Mouse (Mus musculus) forebrain, postnatal 0 days (tissue): ENCODE data around the gene Zmym4. TPM values are rescaled to one million over a fixed set of nuclear protein-coding genes. Genes with fewer than 3 reads are reported as not detected.

ENCODE experiments used
- ATAC-seq: fragments of 200-750 bp; cut with Nextera tagmentation; 2 replicates; pipeline ENCODE4 v1.8.0; 2017; ENCODE audit warnings: mild to moderate bottlenecking, moderate library complexity
- DNase-seq: peaks from one replicate; pipeline ENCODE4 v3.0.0-alpha.2; 2015
- H3K27ac ChIP-seq: fragments of 300-500 bp; sonication (generic); 2 replicates; pipeline ENCODE4 v1.5.1; 2014; ENCODE audit warnings: low read depth, mild to moderate bottlenecking, antibody characterized with exemption, low read length, moderate library complexity, mixed read lengths
- H3K27me3 ChIP-seq: fragments of 300-500 bp; sonication (generic); 2 replicates; pipeline ENCODE4 v1.6.1; 2014; ENCODE audit warnings: mild to moderate bottlenecking, low read length, mixed read lengths; ENCODE audit not compliant: insufficient read depth
- H3K36me3 ChIP-seq: fragments of 300-500 bp; sonication (generic); 2 replicates; pipeline ENCODE4 v1.6.1; 2014; ENCODE audit warnings: mild to moderate bottlenecking, moderate library complexity; ENCODE audit not compliant: insufficient read depth
- H3K4me1 ChIP-seq: fragments of 300-500 bp; sonication (generic); 2 replicates; pipeline ENCODE4 v1.6.1; 2014; ENCODE audit warnings: antibody characterized with exemption; ENCODE audit not compliant: insufficient read depth
- H3K4me2 ChIP-seq: fragments of 300-500 bp; sonication (generic); 2 replicates; pipeline ENCODE4 v1.6.1; 2014; ENCODE audit warnings: low read depth, mild to moderate bottlenecking, moderate library complexity
- H3K4me3 ChIP-seq: fragments of 300-500 bp; sonication (generic); 2 replicates; pipeline ENCODE4 v1.5.1; 2014; ENCODE audit warnings: low read depth, low read length, mixed read lengths
- H3K9ac ChIP-seq: fragments of 300-500 bp; sonication (generic); 2 replicates; pipeline ENCODE4 v1.6.1; 2014; ENCODE audit warnings: mild to moderate bottlenecking
- H3K9me3 ChIP-seq: fragments of 300-500 bp; sonication (generic); 2 replicates; pipeline ENCODE4 v1.6.1; 2016; ENCODE audit warnings: low read length
- CTCF ChIP-seq: sonication (generic); IDR thresholded peaks from 2 replicates; pipeline ENCODE4 v1.5.1; 2016; ENCODE audit warnings: antibody characterized with exemption, control low read depth, low read depth
- WGBS: fragments of 180-500 bp; shearing (Covaris S2); extraction: QIAGEN DNeasy Blood & Tissue Kit; methylation state at CpG from one replicate; pipeline ENCODE4 v1.1.7; 2014; 5-methylcytosine and 5-hydroxymethylcytosine counted together
- polyA plus RNA-seq: library from polyadenylated mRNA; unstranded; fragments of >200 nt; fragmentation: Nextera tagmentation; extraction: Ambion mirVana; gene quantifications from 2 replicates; pipeline ENCODE4 v1.2.1, GENCODE M21; 2015
- total RNA-seq: library from RNA; depleted of rRNA; stranded (reverse); fragments of >200 nt; gene quantifications from 2 replicates; pipeline ENCODE4 v1.2.3, GENCODE M21; 2014

The Zmym4 gene
- total and polyA plus RNA-seq, 2 experiments from 2014 or later: 17.3 to 68.7 TPM

DNA sequence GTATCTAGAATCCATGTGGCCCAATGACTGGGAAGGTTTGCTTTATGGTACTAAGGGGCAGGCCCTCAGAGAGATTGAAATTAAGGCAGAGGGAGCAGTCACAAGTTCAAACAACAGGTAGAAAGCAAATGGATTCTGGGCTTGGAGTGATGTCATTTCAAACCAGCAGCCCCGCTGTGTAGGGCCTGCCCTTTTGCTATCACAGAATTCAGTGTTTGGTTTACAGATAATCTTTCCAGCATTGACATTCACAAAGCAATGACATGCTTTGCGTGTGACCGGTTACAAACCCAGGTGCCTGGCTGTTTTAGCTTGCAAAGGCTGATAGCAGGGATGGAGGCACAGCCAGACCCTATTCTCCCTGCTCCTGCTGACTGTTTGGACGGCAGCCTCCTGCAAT, 122.3 kb downstream of the Zmym4 start:
- Histone ChIP-seq H3K4me3 (no peak overlapping the region), H3K36me3 (peaks cover 61% of the 10 kb centered on the region), H3K27me3 (no peaks in the 10 kb centered on the region), H3K4me2 (no peak overlapping the region), H3K27ac (no peak overlapping the region), H3K4me1 (no peaks in the 10 kb centered on the region), H3K9me3 (no peaks in the 10 kb centered on the region), H3K9ac (no peak overlapping the region)
- no peak for TF ChIP-seq CTCF
- no peak for DNase-seq
- no peak for ATAC-seq
- 69% methylated on average over 4 of the region's 4 CpGs for WGBS

DNA sequence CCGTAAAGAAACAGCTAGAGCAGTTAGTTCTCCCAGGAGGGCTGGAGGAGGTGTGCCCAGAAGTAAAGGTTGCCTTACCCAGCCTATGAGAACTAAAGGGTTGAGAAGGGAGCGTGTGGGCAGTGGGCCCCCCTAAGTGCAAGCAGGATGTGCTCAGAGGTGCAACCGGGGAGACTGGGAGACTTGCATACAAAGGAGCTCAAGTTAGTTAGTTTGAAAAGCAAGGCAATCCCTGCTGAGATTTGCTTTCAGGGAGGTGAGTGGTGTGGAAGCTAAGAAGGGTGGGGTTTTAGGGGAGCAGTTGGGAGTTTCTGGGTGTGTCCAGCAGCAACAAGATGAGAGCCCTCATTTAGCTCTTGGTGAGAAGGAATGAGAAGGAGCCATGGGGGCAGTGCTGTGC, 125.0 kb downstream of the Zmym4 start:
- TF ChIP-seq CTCF: no peak
- DNase-seq: no peak
- H3K27ac ChIP-seq: no peak overlapping the region
- H3K4me3 ChIP-seq: no peak overlapping the region
- H3K36me3 ChIP-seq: peaks cover 61% of the 10 kb centered on the region
- H3K4me2 ChIP-seq: no peak overlapping the region
- no peak overlapping the region for H3K9ac ChIP-seq
- 53% methylated on average over 3 of the region's 3 CpGs for WGBS
- H3K4me1 ChIP-seq: no peaks in the 10 kb centered on the region
- H3K27me3 ChIP-seq: no peaks in the 10 kb centered on the region
- no peak for ATAC-seq
- no peaks in the 10 kb centered on the region for H3K9me3 ChIP-seq

DNA sequence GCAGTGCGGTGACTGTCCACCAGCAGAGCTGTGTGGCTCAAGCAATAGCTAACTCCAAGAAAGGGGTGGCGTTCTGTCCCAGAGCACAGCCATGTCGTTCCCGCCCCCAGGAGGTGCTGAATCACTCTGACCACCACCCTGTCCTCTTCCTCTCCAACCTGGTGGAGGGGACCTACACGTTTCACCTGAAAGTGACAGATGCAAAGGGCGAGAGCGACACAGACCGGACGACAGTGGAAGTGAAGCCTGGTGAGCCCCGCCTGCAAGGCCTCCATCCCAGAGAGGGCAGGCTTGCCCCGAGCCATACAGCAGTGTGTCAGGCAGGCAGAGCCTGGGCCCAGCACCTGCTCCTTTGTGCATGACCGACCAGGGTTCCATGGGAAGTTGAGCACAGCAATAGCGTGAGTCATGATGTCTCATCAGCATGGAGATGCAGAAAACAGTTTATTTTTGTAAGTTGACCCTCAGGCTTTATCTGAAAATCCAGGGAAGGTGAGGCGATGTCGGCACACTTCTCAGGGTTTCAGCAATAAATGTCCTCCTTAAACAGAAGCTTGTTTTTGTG, 126.9 kb downstream of the Zmym4 start:
- no peak for TF ChIP-seq CTCF
- WGBS: 96% methylated on average over 15 of the region's 15 CpGs
- no peak overlapping the region for H3K4me3 ChIP-seq

DNA sequence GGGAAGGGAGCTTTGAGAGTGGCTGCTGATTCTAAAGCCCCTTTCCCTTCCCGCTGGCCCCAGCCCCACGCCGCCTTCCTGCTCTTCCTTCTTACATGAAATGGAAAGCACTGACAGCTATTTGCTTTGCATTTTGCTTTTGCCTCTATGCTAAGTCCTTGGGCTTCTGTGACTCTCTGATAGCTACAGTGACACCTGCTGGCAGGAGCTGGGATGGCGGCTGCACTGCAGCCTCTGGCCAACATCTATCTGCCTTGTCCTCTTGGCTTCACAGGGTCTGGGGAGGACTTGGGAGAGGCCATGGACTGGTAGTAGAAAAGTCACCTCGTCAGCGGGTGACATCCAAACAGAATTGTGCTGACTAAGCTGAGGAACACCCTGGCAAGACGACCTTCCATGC, 128.1 kb downstream of the Zmym4 start:
- Histone ChIP-seq H3K9me3 (no peaks in the 10 kb centered on the region), H3K4me3 (no peak overlapping the region), H3K27me3 (no peaks in the 10 kb centered on the region), H3K4me1 (no peaks in the 10 kb centered on the region), H3K27ac (no peak overlapping the region; the same call in 1 of the 2 replicates), H3K36me3 (peaks cover 58% of the 10 kb centered on the region), H3K4me2 (no peak overlapping the region), H3K9ac (no peak overlapping the region)
- DNase-seq (peak; percentile 90), ATAC-seq (peak; percentile 74)
- peak; percentile 96 for TF ChIP-seq CTCF
- WGBS: 16% methylated on average over 7 of the region's 7 CpGs

More for the DNA sequence above, 126.9 kb downstream of the Zmym4 start:
- ATAC-seq: no peak
- no peak overlapping the region for H3K9ac ChIP-seq
- H3K4me1 ChIP-seq: no peaks in the 10 kb centered on the region
- no peaks in the 10 kb centered on the region for H3K27me3 ChIP-seq
- no peak for DNase-seq
- H3K9me3 ChIP-seq: no peaks in the 10 kb centered on the region
- peaks cover 58% of the 10 kb centered on the region for H3K36me3 ChIP-seq
- no peak overlapping the region for H3K27ac ChIP-seq
- no peak overlapping the region for H3K4me2 ChIP-seq

DNA sequence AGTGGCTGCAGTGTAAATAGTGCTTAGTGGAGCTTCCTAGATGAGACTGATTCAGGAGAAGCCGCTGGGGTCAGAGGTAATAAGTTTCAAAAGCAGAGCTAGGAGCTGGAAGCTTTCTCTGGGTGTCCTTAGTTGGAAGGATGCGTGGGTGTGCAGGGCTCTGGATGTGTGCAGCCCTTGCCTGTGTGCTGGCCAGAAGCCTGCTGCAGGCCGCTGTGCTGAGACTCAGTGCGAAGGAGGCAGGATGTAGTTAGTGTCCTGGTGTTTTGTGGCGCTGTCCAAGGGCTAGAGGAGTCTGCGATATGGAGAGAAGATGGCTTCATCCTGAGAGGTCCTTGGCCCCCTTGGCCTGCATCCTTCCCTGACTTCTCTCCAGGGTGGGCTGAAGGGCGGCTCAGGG, 129.1 kb downstream of the Zmym4 start:
- Histone ChIP-seq H3K9me3 (no peaks in the 10 kb centered on the region), H3K9ac (no peak overlapping the region), H3K27ac (no peak overlapping the region), H3K4me1 (no peaks in the 10 kb centered on the region), H3K4me3 (no peak overlapping the region), H3K27me3 (no peaks in the 10 kb centered on the region), H3K4me2 (no peak overlapping the region), H3K36me3 (peaks cover 63% of the 10 kb centered on the region)
- DNase-seq: no peak
- TF ChIP-seq CTCF: no peak
- 92% methylated on average over 7 of the region's 7 CpGs for WGBS
- ATAC-seq: no peak

DNA sequence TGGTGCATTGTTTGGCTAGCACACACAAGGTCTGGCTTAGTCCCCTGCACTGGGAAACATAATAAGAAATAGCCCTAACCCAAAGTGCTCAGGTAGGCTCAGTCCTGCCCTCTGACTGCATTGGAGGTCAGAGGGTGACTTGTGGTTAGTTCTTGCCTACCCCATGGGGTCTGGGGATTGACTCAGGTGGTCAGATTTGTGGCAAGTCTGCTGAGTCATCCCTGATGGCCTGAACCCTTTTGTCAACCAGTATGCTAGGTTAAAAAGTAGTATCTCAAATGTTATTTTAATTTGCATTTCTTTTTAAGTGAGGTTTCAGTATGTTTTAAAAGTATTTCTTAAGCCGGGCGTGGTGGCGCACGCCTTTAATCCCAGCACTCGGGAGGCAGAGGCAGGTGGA, 136.8 kb downstream of the Zmym4 start:
- H3K27ac ChIP-seq: no peak overlapping the region
- DNase-seq: no peak
- no peak for TF ChIP-seq CTCF
- no peak overlapping the region for H3K4me2 ChIP-seq
- no peak for ATAC-seq
- peaks cover 46% of the 10 kb centered on the region for H3K36me3 ChIP-seq
- no peaks in the 10 kb centered on the region for H3K4me1 ChIP-seq
- no peak overlapping the region for H3K9ac ChIP-seq
- H3K4me3 ChIP-seq: no peak overlapping the region
- WGBS: 100% methylated on average over 5 of the region's 5 CpGs
- no peaks in the 10 kb centered on the region for H3K9me3 ChIP-seq
- H3K27me3 ChIP-seq: no peaks in the 10 kb centered on the region

DNA sequence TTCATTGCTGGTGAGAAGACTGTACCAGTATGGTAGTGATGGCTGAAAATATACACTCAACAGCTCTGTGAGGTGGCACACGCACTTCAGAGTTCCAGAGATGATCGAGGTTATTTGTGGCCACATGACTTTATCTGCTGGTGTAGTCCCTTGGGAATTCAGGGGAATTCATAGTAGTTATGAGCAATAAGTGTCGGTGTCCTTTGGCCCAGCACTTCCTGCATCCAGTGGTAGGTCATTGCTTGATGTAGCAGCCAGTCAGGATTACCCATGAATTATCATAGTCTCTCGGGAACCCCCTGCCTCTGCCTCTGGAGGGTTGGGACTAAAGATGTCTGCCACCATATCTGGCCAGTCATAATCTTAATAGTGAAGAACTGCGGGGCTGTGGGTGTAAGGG, 144.0 kb downstream of the Zmym4 start:
- Histone ChIP-seq H3K27me3 (no peaks in the 10 kb centered on the region), H3K4me2 (no peak overlapping the region), H3K4me1 (no peaks in the 10 kb centered on the region), H3K27ac (no peak overlapping the region), H3K36me3 (peaks cover 10% of the 10 kb centered on the region; the same call in 1 of the 2 replicates), H3K4me3 (no peak overlapping the region), H3K9ac (no peak overlapping the region), H3K9me3 (no peaks in the 10 kb centered on the region)
- no peak for ATAC-seq
- WGBS: 92% methylated on average over 5 of the region's 5 CpGs
- TF ChIP-seq CTCF: no peak
- no peak for DNase-seq
